Mouse (Mus musculus): ENCODE data around the gene Drg2. TPM values are rescaled to one million over a fixed set of nuclear protein-coding genes. Genes with fewer than 3 reads are reported as not detected.

Gene Drg2
- polyA plus RNA-seq, 1 experiment, result 77.4 TPM

DNA sequence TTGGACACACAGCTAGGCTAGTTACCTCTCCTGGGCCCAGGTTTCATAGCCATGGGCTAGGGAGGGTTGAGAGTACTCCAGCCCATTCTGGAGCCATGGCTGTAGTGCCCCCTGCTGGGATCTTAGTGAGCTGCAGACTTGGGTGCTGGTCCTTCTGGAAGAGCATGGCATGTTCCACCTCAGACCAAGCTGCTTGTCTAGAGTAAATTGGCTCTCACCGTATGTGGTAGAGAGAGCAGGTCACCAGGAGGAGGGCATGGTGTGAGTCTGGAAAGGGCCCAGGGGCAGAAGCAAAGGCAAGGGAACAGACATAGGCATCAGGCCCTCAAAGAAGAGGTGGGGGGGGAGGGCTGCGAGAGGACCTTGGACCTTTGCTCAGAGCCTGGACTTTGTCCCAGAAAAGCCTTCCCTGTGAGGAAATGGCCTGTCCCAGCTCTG lies 11.6 kb downstream of the Drg2 start:
- DNase-seq (ENCODE audit: extremely low spot score in 1 of 2, low spot score in 1 of 2), result peak in 1 of 2 experiments; percentile 37

DNA sequence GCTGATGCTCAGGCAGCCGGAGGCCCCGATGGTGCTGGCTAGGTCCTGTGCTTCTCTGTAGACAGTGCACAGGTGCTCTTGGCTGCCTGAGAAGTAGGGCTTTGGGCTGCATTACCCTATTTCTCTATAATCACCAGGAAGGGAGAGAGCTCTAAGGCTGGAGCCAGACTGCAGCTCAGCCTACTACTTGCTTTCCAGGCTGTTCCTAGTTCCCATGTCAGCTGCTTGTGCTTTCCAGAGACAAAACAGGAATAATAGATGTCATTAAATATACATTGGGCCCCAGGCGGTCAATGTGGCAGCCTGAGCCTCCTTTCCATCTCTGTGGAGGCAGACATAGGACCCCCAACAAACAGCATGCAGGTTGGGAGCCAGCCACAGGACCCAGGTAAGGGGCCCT lies 14.6 kb downstream of the Drg2 start, which contains the start of gene Myo15:
Gene Myo15, plus strand, starts transcription at position 301 of the 400 bp plus-strand sequence.
- no peak for DNase-seq (ENCODE audit: extremely low spot score in 1 of 2, low spot score in 1 of 2)

DNA sequence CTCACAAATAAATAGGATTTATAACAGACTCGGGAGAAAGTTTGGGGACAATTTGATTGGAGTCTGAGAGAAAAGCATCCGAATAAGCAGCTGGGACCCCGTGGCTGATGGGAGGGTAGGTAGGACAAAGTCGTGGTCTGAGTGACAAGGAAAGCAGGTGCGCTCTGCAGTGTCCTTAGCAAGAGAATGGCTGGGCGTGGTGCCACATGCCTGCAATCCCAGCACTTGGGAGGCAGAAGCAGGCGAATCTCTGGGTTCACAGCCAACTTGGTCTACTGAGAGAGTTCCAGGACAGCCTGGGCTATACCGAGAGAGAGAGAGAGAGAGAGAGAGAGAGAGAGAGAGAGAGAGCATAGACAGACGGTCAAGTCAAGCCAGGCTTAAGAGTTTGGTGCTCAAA lies 16.4 kb downstream of the Drg2 start:
- DNase-seq (ENCODE audit: extremely low spot score in 1 of 2, low spot score in 1 of 2), result no peak

DNA sequence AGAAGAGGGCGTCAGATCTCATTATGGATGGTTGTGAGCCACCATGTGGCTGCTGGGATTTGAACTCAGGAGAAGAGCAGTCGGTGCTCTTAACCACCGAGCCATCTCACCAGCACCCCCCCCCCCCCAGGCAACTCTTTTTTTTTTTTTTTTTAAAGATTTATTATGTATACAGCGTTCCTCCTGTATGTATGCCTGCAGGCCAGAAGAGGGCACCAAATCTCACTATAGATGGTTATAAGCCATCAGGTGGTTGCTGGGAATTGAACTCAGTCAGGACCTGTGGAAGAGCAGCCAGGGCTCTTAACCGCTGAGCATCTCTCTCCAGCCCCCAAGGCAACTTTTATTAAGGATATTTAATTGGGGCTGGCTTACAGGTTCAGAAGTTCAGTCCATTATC lies 20.1 kb downstream of the Drg2 start:
- no peak for DNase-seq (ENCODE audit: extremely low spot score in 1 of 2, low spot score in 1 of 2)

DNA sequence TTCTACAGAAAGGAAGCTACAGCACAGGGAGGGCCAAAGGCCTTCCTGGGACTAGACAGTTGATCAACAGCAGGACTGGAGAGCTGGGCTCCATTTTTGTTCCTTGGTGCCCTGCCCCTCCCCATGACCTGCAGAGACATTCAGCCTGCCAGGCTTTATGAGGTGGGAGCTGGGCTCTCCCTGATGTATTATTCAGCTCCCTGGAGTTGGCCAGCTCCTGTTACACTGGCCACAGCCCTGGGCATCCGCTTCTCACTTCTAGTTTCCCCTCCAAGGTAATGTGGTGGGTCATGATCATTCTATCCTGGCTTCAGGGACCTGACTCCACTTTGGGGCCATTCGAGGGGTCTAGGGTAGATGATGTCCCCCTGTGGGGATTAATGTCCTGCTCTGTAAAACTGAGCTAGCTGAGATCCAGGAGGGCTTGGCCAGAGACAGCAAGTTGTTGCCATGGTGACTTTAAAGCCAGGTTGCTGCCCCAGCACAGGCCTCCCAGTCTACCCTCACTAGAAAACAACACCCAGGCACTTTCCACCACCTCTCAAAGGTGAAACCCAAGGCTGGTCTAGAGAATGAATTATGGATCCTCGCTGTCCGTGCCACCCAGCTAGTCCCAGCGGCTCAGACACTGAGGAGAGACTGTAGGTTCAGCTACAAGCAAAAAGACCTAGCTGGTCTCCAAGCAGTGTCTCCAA lies 21.4 kb downstream of the Drg2 start:
- no peak for DNase-seq (ENCODE audit: extremely low spot score in 1 of 2, low spot score in 1 of 2)

DNA sequence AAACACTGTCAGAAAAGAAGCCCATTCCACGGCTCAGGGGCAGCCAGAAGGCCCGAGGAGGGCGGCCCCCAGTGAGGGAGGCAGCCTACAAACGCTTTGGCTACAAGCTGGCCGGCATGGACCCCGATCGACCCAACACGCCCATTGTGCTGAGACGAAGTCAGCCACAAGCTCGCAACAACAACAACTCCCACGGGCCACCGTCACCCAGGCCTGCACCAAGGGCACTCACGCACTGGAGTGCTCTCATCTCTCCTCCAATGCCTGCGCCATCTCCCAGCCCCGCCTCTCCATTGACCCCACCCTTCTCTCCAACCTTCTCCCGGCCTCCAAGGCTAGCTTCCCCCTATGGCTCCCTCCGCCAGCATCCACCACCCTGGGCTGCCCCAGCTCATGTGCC lies 23.7 kb downstream of the Drg2 start:
- no peak for DNase-seq (ENCODE audit: extremely low spot score in 1 of 2, low spot score in 1 of 2)

DNA sequence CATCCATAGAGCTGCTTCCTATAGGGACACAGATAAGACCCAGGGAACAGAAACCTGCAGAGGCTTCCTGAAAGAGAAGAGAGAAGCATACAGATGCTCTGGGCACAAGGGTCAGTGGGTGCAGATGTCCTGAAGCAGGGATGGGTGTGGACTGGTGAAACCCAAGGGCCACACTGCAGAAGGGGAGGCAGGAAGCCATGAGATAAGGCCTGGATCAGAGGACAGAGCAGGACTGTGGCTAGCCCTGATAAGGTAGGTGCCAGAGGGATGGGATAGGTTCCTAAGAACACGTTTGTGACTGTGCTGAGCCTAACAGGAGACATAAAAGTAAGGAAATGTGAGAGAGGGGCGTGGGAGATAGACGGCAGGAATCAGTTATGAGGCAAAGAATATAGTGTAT lies 31.9 kb downstream of the Drg2 start:
- no peak for DNase-seq (ENCODE audit: extremely low spot score in 1 of 2, low spot score in 1 of 2)

DNA sequence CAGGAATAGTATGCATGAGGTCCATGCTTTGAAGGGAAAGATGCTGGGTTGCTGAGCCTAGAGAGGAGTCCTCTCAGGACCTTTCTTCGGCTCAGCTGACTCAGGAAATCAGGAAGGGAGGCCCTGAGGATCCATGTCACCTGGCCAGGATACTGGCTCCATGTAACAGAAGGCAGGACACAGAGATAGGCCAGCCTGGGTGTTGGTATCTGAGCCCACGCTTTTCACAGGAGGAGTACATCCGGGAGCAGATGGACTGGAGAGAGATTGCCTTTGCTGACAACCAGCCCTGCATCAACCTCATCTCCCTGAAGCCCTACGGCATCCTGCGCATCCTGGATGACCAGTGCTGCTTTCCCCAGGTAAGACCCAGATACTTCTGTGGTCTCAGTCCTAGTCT lies 38.3 kb downstream of the Drg2 start:
- no peak for DNase-seq (ENCODE audit: extremely low spot score in 1 of 2, low spot score in 1 of 2)

DNA sequence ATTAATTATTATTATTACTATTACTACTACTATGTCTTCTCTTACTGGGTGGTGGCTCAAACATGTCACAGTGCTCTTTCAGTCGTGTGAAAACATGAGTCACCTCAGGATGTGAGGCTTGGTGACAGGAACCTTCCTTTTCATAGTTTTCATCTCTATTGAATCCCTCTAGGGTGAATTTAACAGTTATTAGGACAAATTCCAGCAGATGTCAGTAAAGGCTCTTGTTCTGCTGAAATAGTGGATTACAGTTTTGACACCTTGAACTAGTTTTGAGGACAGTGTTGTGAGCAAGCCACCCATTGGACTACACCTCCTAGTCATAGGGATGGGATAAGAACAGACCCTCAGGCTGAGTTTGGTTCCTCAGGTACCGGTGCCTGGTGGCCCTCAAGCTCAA lies 41.3 kb downstream of the Drg2 start:
- no peak for DNase-seq (ENCODE audit: extremely low spot score in 1 of 2, low spot score in 1 of 2)

DNA sequence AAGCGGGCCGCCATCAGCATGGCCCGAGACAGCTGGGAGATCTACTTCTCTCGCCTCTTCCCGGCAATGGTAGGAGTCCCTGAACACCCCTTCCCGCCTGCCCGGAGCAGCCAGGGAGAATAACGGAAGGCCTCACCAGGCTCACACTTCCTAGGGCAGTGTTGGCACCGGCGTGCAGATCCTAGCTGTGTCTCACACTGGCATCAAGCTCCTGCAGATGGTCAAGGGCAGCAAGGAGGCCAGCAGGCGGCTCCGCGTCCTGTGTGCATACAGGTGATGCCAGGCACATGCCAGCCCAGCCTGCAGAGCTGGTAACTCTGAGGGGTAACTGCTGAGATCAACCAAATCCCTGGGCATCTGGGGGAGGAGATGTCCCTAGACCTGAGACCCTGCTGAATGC lies 52.9 kb downstream of the Drg2 start:
- DNase-seq (ENCODE audit: extremely low spot score in 1 of 2, low spot score in 1 of 2), result no peak

DNA sequence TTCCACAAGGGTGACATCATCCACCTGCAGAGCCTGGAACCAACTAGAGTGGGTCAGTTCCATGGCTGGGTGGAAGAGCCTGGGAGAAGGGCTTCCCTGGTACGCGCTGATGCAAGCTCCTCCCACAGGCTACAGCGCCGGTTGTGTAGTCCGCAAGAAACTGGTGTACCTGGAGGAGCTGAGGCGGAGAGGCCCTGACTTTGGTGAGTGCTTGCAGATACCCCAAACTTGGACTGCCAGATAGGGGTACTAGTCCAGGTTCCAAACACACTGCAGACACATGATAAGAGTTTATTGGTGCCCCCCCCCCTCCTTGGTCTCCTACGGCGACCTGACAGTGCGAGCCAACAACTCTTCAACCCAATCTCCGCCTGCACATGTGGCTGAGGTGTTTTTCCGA lies 54.6 kb downstream of the Drg2 start:
- no peak for DNase-seq (ENCODE audit: extremely low spot score in 1 of 2, low spot score in 1 of 2)

DNA sequence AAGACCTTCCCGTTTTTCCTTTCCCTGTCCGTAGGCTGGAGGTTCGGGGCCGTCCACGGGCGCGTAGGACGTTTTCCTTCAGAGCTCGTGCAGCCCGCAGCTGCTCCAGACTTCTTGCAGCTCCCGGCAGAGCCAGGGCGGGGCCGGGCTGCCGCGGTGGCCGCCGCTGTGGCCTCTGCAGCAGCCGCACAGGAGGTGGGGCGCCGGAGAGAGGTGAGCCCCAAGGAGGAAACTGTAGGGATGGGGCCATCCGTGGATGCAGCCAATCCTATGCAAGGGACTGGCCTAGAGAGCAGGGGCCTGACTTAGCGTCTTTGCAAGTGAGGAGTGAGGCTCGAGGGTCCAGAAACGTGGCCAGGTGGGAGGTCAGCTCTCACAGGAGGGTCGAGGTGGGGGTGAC lies 55.1 kb downstream of the Drg2 start:
- DNase-seq (ENCODE audit: extremely low spot score in 1 of 2, low spot score in 1 of 2), result no peak

DNA sequence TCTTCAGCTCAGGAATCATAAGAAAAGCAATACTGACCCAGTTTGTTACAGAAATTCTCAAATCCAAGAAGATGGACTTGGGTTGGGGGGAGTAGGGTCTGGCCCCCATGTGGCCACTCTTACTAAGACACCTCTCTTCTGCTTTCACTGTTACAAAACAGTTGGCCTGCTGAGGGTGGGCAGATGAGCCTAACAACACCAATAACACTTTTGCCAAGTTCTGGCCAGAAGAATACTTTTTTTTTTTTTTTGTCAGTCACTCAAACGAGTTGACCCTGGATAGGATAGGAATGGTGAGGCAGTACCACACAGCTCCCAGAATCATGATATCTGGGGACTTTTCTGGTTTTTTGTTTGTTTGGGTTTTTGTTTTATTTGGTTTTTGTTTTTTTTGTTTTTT lies 57.5 kb downstream of the Drg2 start:
- no peak for DNase-seq (ENCODE audit: extremely low spot score in 1 of 2, low spot score in 1 of 2)

DNA sequence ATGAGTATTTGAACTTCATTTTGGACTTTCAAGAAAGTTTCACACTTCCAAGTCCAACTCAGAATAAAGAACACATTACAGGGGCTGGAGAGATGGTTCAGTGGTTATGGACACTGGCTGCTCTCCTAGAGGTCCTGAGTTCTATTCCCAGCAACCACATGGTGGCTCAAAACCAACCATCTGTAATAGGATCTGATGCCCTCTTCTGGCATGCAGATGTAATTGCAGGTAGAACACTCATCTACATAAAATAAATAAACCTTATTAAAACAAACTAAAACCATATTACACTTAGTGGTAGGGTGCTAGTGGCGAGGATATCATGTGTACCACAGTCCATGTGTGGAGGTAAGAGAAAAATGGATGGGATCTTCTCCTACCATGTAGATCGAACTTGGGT lies 58.1 kb downstream of the Drg2 start:
- no peak for DNase-seq (ENCODE audit: extremely low spot score in 1 of 2, low spot score in 1 of 2)

DNA sequence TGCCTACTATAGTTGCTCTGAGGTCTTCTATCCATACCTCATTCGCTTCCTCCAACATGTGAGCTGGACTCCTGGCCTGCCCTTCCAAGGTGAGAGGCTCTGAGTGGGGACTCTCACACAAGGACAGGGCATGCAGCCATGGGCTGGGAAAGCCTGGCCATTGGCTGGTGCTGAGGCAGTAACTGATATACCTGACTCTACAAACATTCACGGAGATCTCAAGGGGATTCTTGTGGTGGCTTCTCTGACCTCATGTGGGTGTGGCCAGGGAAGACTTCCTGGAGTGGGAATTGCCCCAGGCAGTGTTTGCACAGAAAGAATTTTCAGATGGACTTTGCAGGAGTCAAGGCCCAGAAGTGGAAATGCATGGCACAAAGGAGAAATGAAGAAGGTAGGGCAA lies 60.5 kb downstream of the Drg2 start:
- no peak for DNase-seq (ENCODE audit: extremely low spot score in 1 of 2, low spot score in 1 of 2)

DNA sequence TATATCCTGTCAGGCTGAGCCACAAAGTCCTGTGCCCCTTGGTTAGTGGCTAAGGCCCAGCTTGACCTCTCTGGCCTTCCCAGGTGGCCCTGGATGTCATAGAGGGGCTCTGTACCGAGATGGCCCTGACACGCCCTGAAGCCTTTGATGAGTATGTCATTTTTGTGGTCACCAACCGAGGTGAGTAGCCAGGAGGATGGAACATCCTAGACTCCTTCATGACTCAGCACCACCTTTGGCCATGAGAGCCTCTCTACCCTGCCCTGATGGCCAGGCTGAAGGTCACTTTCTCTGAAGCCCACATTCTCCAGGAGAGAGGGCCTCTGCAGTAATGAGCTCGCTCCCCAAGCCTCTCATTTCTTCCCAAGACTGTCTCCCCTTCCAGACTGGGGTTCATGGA lies 63.9 kb downstream of the Drg2 start:
- no peak for DNase-seq (ENCODE audit: extremely low spot score in 1 of 2, low spot score in 1 of 2)

Other genes starting within 250 kb of the Drg2 start
- gene Srebf1, start 232.0 kb upstream of the Drg2 start, polyA plus RNA-seq (2012; rRNA removed), result 63.2 and 78.3 TPM in 2 replicates
- 187 and 204 TPM in 2 replicates for gene Tom1l2, start 101.7 kb upstream of the Drg2 start, polyA plus RNA-seq (2012; rRNA removed)
- gene Drc3, start 101.3 kb upstream of the Drg2 start, polyA plus RNA-seq (2012; rRNA removed), result 11.7 and 12.5 TPM in 2 replicates
- 44.8 and 49.9 TPM in 2 replicates for gene Gid4, start 37.4 kb upstream of the Drg2 start, polyA plus RNA-seq (2012; rRNA removed)
- gene Atpaf2, start 36.1 kb upstream of the Drg2 start, polyA plus RNA-seq (2012; rRNA removed), result 29.7 and 32.3 TPM in 2 replicates
- gene Myo15, start 14.7 kb downstream of the Drg2 start, polyA plus RNA-seq (2012; rRNA removed), result 0.15 and 0.20 TPM in 2 replicates
- 19.0 and 19.3 TPM in 2 replicates for gene Alkbh5, start 81.8 kb downstream of the Drg2 start, polyA plus RNA-seq (2012; rRNA removed)
- 56.5 and 56.9 TPM in 2 replicates for gene Llgl1, start 245.1 kb downstream of the Drg2 start, polyA plus RNA-seq (2012; rRNA removed)

Measured in frontal cortex, adult 2 months (tissue).